Mouse (Mus musculus): ENCODE data around the gene Nt5c3. TPM values are rescaled to one million over a fixed set of nuclear protein-coding genes. Genes with fewer than 3 reads are reported as not detected.

The Nt5c3 gene
- polyA plus RNA-seq, 1 experiment: 7.4 TPM

GRCm38 (mm10) chr6:56920222-56921092 lies 3.3 kb downstream of the Nt5c3 start:
- Histone ChIP-seq H3K4me3 (ENCODE audit: control insufficient read depth, low read depth, low read length) (no peak overlapping the region), H3K36me3 (ENCODE audit: control insufficient read depth, insufficient read depth, low read length) (no peaks in the 10 kb centered on the region)
- no peak for TF ChIP-seq CTCF (IDR thresholded peaks at IDR 0.05; ENCODE audit: control insufficient read depth, insufficient read depth, insufficient replicate concordance, low read depth, low read length)
- TF ChIP-seq POLR2A (IDR thresholded peaks at IDR 0.05; ENCODE audit: control insufficient read depth, low read depth, low read length): no peak

GRCm38 (mm10) chr6:56919330-56920044 lies 4.2 kb downstream of the Nt5c3 start:
- Histone ChIP-seq H3K27ac (ENCODE audit: control insufficient read depth, insufficient read depth, low read depth, low read length) (peak overlapping the region; percentile 27; the same call in 1 of the 2 replicates), H3K4me1 (ENCODE audit: control insufficient read depth, insufficient read depth, low read length) (peaks cover 4% of the 10 kb centered on the region), H3K36me3 (ENCODE audit: control insufficient read depth, insufficient read depth, low read length) (no peaks in the 10 kb centered on the region), H3K27me3 (ENCODE audit: control insufficient read depth, insufficient read depth, low read length) (no peaks in the 10 kb centered on the region), H3K4me3 (ENCODE audit: control insufficient read depth, low read depth, low read length) (no peak overlapping the region)
- no peak for TF ChIP-seq POLR2A (IDR thresholded peaks at IDR 0.05; ENCODE audit: control insufficient read depth, low read depth, low read length)
- no peak for TF ChIP-seq CTCF (IDR thresholded peaks at IDR 0.05; ENCODE audit: control insufficient read depth, insufficient read depth, insufficient replicate concordance, low read depth, low read length)

More at GRCm38 (mm10) chr6:56920222-56921092, 3.3 kb downstream of the Nt5c3 start:
- peaks cover 6% of the 10 kb centered on the region for H3K4me1 ChIP-seq (ENCODE audit: control insufficient read depth, insufficient read depth, low read length)
- peak overlapping the region; percentile 48 for H3K27ac ChIP-seq (ENCODE audit: control insufficient read depth, insufficient read depth, low read depth, low read length)
- no peaks in the 10 kb centered on the region for H3K27me3 ChIP-seq (ENCODE audit: control insufficient read depth, insufficient read depth, low read length)

GRCm38 (mm10) chr6:56917578-56918368 lies 6.0 kb downstream of the Nt5c3 start:
- Histone ChIP-seq H3K27ac (ENCODE audit: control insufficient read depth, insufficient read depth, low read depth, low read length) (peak overlapping the region; percentile 68), H3K36me3 (ENCODE audit: control insufficient read depth, insufficient read depth, low read length) (no peaks in the 10 kb centered on the region), H3K4me1 (ENCODE audit: control insufficient read depth, insufficient read depth, low read length) (no peaks in the 10 kb centered on the region), H3K27me3 (ENCODE audit: control insufficient read depth, insufficient read depth, low read length) (no peaks in the 10 kb centered on the region), H3K4me3 (ENCODE audit: control insufficient read depth, low read depth, low read length) (no peak overlapping the region)
- TF ChIP-seq CTCF (IDR thresholded peaks at IDR 0.05; ENCODE audit: control insufficient read depth, insufficient read depth, insufficient replicate concordance, low read depth, low read length) (no peak), POLR2A (IDR thresholded peaks at IDR 0.05; ENCODE audit: control insufficient read depth, low read depth, low read length) (no peak)

- TF ChIP-seq POLR2A (IDR thresholded peaks at IDR 0.05; ENCODE audit: control insufficient read depth, low read depth, low read length): no peak
- TF ChIP-seq CTCF (IDR thresholded peaks at IDR 0.05; ENCODE audit: control insufficient read depth, insufficient read depth, insufficient replicate concordance, low read depth, low read length): no peak
- H3K4me1 ChIP-seq (ENCODE audit: control insufficient read depth, insufficient read depth, low read length): no peaks in the 10 kb centered on the region
- no peaks in the 10 kb centered on the region for H3K36me3 ChIP-seq (ENCODE audit: control insufficient read depth, insufficient read depth, low read length)
- no peak overlapping the region for H3K4me3 ChIP-seq (ENCODE audit: control insufficient read depth, low read depth, low read length)
- H3K27me3 ChIP-seq (ENCODE audit: control insufficient read depth, insufficient read depth, low read length): no peaks in the 10 kb centered on the region
- H3K27ac ChIP-seq (ENCODE audit: control insufficient read depth, insufficient read depth, low read depth, low read length): peak overlapping the region; percentile 47; the same call in 1 of the 2 replicates
These were observed 7.5 kb downstream of the Nt5c3 start for GRCm38 (mm10) chr6:56916279-56916678.

GRCm38 (mm10) chr6:56913092-56913858 lies 10.5 kb downstream of the Nt5c3 start:
- TF ChIP-seq POLR2A (IDR thresholded peaks at IDR 0.05; ENCODE audit: control insufficient read depth, low read depth, low read length): no peak
- no peak for TF ChIP-seq CTCF (IDR thresholded peaks at IDR 0.05; ENCODE audit: control insufficient read depth, insufficient read depth, insufficient replicate concordance, low read depth, low read length)
- H3K4me1 ChIP-seq (ENCODE audit: control insufficient read depth, insufficient read depth, low read length): no peaks in the 10 kb centered on the region
- H3K36me3 ChIP-seq (ENCODE audit: control insufficient read depth, insufficient read depth, low read length): no peaks in the 10 kb centered on the region
- no peak overlapping the region for H3K4me3 ChIP-seq (ENCODE audit: control insufficient read depth, low read depth, low read length)
- H3K27ac ChIP-seq (ENCODE audit: control insufficient read depth, insufficient read depth, low read depth, low read length): no peak overlapping the region
- no peaks in the 10 kb centered on the region for H3K27me3 ChIP-seq (ENCODE audit: control insufficient read depth, insufficient read depth, low read length)

- TF ChIP-seq POLR2A (IDR thresholded peaks at IDR 0.05; ENCODE audit: control insufficient read depth, low read depth, low read length): no peak
- Histone ChIP-seq H3K4me3 (ENCODE audit: control insufficient read depth, low read depth, low read length) (no peak overlapping the region), H3K4me1 (ENCODE audit: control insufficient read depth, insufficient read depth, low read length) (no peaks in the 10 kb centered on the region), H3K27ac (ENCODE audit: control insufficient read depth, insufficient read depth, low read depth, low read length) (no peak overlapping the region), H3K36me3 (ENCODE audit: control insufficient read depth, insufficient read depth, low read length) (no peaks in the 10 kb centered on the region), H3K27me3 (ENCODE audit: control insufficient read depth, insufficient read depth, low read length) (no peaks in the 10 kb centered on the region)
These were observed 12.8 kb downstream of the Nt5c3 start for GRCm38 (mm10) chr6:56910910-56911309.
